Mouse (Mus musculus): Measurements from ENCODE around the gene Cyp4a29. TPM values are rescaled to one million over a fixed set of nuclear protein-coding genes. Genes with fewer than 3 reads are reported as not detected.

The Cyp4a29 gene
- not detected in 2 replicates for polyA plus RNA-seq (2012; ENCODE audit: low replicate concordance)

DNA sequence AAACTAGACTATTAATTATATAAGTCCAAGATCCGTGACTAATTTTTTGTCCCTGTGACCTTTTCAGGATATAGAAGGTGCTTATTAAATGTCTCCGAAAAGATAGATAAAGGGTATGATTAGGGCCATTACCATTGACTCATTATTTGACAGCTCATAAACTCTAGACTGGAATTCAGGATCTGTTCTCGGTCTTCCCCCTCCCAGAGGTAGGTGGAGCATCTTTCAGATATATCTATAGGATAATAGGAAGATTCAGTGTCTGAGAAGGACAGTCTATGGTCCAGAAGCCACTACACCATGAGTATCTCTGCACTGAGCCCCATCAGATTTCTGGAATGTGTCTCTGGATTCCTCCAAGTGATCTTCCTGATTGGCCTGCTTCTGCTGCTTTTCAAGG is at the start of gene Cyp4a29:
Cyp4a29 (plus strand) TSS at position 301 of the 400 bp plus-strand sequence.

DNA sequence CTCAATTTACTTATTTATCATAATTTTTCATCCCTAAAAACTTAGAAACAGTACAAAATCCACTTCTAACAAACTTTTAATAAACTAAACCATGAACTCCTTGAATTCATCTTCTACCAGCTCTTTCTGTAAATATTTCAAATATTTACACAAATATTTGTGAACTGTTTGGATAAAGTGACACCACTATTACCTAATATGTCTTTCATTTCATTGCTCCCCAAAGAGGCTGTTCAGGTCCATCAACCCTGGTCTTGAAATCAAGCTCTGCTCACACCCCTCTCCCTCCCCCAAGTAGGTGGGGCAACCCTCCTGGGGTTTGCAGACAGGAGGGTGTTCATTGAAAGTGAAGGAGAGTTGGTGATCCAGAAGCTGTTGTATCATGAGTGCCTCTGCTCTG is 56.9 kb downstream of the Cyp4a29 start, which contains the start of gene Cyp4a12a:
Cyp4a12a (plus strand) TSS at position 301 of the 400 bp plus-strand sequence.

Other genes with a start within 250 kb of the Cyp4a29 start
- gene Stil, start 241.9 kb upstream of the Cyp4a29 start, polyA plus RNA-seq (2012; ENCODE audit: low replicate concordance), result 0.07 and 0.99 TPM in 2 replicates
- gene Tal1, start 185.7 kb upstream of the Cyp4a29 start, polyA plus RNA-seq (2012; ENCODE audit: low replicate concordance), result 4.7 and 46.8 TPM in 2 replicates
- 0.48 and 10.6 TPM in 2 replicates for gene Pdzk1ip1, start 153.4 kb upstream of the Cyp4a29 start, polyA plus RNA-seq (2012; ENCODE audit: low replicate concordance)
- not detected in 2 replicates for gene Cyp4x1, start 107.8 kb upstream of the Cyp4a29 start, polyA plus RNA-seq (2012; ENCODE audit: low replicate concordance)
- gene Cyp4a12a, start 57.0 kb downstream of the Cyp4a29 start, polyA plus RNA-seq (2012; ENCODE audit: low replicate concordance), result not detected in 2 replicates
- gene Cyp4a12b, start 169.5 kb downstream of the Cyp4a29 start, polyA plus RNA-seq (2012; ENCODE audit: low replicate concordance), result not detected in 2 replicates
- not detected in 2 replicates for gene Cyp4a30b, start 210.5 kb downstream of the Cyp4a29 start, polyA plus RNA-seq (2012; ENCODE audit: low replicate concordance)